Mouse (Mus musculus): ENCODE measurements at regions not wholly inside any gene's neighbourhood (a gene's known extent, or its start where the extent isn't known, plus 50 kb on each side); places are given as distances from the start of the nearest gene placed in this dataset.

DNA sequence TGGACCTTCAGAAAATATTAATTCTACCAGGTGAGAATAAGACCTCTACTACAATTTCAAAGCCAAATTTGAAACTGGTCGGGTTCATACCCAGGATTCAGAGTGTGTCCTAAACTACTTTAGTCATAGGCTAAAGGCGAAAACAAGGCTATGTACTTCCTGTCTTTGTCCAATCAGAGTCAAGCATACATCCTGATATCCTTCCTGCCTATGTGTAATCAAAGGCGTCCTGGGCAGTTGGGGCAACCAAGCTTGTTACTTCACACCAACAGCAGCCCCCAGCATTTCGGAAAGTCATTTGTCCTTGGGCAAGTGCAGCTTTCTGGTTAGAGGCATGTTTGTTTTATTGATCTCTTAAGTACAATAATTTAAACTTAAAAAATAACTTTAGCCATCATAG lies 83.7 kb upstream of the Plcl2 start:
- Histone ChIP-seq H3K4me3 (no peak overlapping the region), H3K27ac (replicated peaks) (no peak overlapping the region), H3K27me3 (replicated peaks; ENCODE audit: low read depth, poor library complexity, severe bottlenecking) (no peaks in the 10 kb centered on the region), H3K4me1 (peaks cover 7% of the 10 kb centered on the region), H3K36me3 (replicated peaks) (no peaks in the 10 kb centered on the region), H3K9me3 (no peaks in the 10 kb centered on the region)
- no peak for DNase-seq (ENCODE audit: low spot score)
- WGBS, result 88% methylated on average over 4 of the region's 4 CpGs

DNA sequence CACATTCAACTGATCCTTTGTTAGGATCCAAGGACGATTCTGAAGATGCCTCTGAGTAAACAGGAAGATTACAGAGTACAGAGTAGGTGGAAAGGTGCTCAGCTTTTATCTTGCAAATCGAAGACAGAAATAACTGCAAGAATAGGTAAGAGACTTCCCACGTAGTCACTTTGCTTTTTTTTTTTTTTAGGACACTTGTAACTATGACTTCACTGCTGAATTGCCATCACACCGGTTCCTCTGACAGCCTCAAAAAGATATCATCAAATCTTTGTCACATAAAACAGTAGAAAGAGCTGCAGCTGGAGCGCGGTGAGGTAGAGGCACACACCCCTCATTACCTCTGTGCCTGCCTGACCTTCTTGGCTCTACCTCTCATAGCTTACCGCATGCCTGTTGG lies 83.1 kb upstream of the Plcl2 start:
- no peak for DNase-seq (ENCODE audit: low spot score)
- Histone ChIP-seq H3K9me3 (no peaks in the 10 kb centered on the region), H3K4me1 (peaks cover 7% of the 10 kb centered on the region), H3K27me3 (replicated peaks; ENCODE audit: low read depth, poor library complexity, severe bottlenecking) (no peaks in the 10 kb centered on the region), H3K27ac (replicated peaks) (no peak overlapping the region), H3K4me3 (no peak overlapping the region), H3K36me3 (replicated peaks) (no peaks in the 10 kb centered on the region)
- WGBS, result 73% methylated on average over 7 of the region's 7 CpGs

DNA sequence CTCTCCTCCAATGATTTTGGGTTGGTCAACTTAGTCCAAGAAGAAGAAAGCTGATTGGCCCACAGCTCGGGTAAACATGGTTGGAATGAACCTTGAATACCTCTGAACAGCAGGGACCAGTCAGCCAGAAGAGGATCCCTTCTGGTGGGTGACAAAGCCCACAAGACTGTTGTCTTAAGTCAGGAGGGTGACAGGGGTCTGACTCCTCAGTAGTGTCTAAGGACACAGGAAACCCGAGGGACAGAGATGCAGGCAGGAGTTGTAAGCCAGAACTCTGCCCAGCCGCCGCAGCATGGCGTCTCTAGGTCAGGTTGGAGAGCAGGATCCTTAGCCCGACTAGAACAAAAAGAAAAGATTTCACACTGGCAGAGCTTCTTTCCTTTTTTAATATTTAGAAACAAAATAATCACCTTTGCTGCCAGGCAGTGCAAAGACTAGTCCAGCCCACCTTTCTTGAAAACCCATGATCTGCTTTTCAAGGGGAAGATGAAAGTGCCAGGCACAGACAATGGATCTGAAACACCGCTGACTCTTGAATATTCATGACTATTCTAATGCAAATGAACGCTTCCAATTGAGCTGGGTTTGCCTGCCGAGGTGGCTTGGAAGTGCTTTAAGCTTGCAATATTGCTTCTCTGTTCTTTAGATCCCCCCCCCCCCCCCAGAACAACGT lies 81.7 kb upstream of the Plcl2 start:
- H3K4me3 ChIP-seq, result no peak overlapping the region
- 0 out of 2 replicates have a peak overlapping the region, but pooled peaks have one; percentile 19 for H3K27ac ChIP-seq (replicated peaks)
- 13% methylated on average over 10 of the region's 10 CpGs for WGBS
- H3K36me3 ChIP-seq (replicated peaks), result no peaks in the 10 kb centered on the region
- H3K9me3 ChIP-seq, result no peaks in the 10 kb centered on the region
- H3K27me3 ChIP-seq (replicated peaks; ENCODE audit: low read depth, poor library complexity, severe bottlenecking), result no peaks in the 10 kb centered on the region
- no peak for DNase-seq (ENCODE audit: low spot score)
- H3K4me1 ChIP-seq, result peaks cover 7% of the 10 kb centered on the region

DNA sequence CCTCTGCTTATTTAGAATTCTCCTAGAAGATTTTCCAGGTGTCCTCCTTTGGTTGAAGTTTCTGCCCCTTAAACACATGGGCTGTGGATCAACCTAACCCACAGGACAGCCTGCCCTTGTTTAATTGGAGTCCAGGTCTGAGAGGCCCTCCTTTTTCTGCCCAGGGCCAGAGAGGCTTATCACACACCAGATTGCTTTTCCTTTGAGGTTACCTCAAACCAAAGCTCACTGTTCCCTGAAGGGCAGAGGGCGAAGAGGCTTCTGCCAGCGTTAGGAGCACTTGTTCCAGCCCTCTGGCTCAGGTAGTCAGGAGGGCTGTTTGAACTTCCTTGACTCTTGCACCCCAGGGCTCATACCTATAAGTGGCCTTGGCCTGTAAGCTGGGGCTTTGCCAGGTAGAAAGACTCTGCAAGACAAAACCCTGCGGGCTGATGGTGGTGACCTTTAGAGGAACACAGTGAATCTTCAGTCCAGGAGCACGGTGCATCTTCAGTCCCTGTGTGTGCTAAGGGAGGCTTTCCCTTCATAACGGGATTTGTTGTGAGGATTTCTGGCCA lies 81.1 kb upstream of the Plcl2 start:
- Histone ChIP-seq H3K4me3 (no peak overlapping the region), H3K27me3 (replicated peaks; ENCODE audit: low read depth, poor library complexity, severe bottlenecking) (no peaks in the 10 kb centered on the region), H3K36me3 (replicated peaks) (no peaks in the 10 kb centered on the region), H3K9me3 (no peaks in the 10 kb centered on the region), H3K27ac (replicated peaks) (no peak overlapping the region), H3K4me1 (peaks cover 7% of the 10 kb centered on the region)
- 54% methylated on average over 5 of the region's 5 CpGs for WGBS
- no peak for DNase-seq (ENCODE audit: low spot score)

DNA sequence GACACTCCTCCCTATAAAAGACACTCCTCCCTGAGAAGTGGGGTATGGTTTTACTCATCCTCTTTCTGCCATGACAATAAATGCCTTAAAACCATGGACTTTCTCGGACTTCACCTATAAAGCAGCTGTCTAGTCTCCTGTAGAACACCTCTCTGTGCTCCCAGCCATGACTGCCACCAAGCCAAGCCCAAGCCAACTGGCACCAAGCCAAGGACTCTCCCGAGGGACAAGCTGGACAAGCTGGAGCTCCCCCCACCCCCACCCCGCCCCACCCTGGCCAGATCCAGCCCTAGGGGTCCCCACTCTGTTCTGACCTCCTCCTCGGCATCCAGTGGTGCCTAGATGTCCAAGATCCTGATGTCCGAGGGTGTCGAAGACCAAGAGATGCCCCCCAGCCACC lies 76.6 kb upstream of the Plcl2 start:
- Histone ChIP-seq H3K27me3 (replicated peaks; ENCODE audit: low read depth, poor library complexity, severe bottlenecking) (no peaks in the 10 kb centered on the region), H3K4me1 (peaks cover 7% of the 10 kb centered on the region), H3K9me3 (no peaks in the 10 kb centered on the region), H3K27ac (replicated peaks) (no peak overlapping the region), H3K4me3 (no peak overlapping the region), H3K36me3 (replicated peaks) (no peaks in the 10 kb centered on the region)
- WGBS, result 88% methylated on average over 6 of the region's 6 CpGs
- no peak for DNase-seq (ENCODE audit: low spot score)

DNA sequence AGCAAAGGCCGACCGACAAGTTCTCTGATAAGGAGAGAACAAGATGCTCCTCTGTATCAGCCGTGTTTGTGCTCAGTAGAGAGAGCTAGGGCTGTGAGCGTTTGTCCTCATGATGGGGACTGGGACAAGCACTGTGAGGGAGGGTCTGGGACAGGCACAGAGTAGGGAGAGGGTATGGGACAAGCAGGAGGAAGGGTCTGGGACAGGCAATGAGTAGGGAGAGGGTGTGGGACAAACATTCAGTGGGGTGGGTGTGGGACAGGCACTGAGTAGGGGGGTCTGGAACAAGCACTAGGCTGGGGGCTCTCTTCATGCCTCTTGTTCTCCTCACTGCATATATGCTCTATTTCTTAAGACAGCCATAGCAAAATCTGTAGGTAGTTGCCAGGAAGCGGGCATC lies 70.2 kb upstream of the Plcl2 start:
- Histone ChIP-seq H3K27ac (replicated peaks) (no peak overlapping the region), H3K4me1 (peaks cover 3% of the 10 kb centered on the region; the same call in 1 of the 2 replicates), H3K9me3 (no peaks in the 10 kb centered on the region), H3K4me3 (no peak overlapping the region), H3K36me3 (replicated peaks) (no peaks in the 10 kb centered on the region), H3K27me3 (replicated peaks; ENCODE audit: low read depth, poor library complexity, severe bottlenecking) (no peaks in the 10 kb centered on the region)
- no peak for DNase-seq (ENCODE audit: low spot score)
- WGBS, result 91% methylated on average over 5 of the region's 5 CpGs

DNA sequence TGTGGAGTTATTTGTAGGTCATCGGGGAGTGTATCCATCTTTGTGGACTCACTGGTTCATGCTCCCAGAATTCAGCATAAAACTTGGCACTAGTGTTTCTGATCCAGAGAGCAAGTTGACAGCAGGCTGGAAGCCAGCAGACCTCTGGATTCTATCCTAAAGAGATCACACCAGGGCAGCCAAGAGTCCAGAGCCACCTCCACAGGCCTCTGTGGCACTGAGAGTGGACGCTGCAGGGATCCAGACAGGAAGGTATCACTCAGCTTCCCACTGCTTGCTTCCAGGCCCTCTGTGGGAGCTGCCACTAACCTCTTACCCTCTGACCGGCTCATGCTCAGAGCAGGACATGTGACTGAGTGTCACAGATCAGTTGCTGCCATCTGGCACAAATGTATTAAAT lies 69.8 kb upstream of the Plcl2 start:
- 77% methylated on average over 3 of the region's 3 CpGs for WGBS

DNA sequence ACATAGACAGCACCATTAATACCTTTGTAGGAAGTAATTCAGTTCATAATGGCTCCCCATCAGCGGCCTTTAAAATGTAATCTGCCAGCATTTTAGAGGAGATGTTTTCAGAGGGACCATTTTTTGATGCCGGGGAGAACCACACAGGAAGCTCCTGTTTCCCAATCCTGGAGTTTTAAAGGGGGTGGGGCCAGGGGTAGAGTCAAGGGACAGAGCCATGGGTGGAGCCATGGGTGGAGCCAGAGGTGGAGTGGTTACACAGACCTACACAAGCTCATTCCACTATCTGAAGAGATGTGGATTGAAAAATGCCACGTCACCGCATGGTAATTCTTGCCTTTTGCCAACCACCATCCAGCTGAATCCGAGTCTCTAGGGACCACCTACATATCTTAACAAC lies 67.1 kb upstream of the Plcl2 start:
- Histone ChIP-seq H3K27me3 (replicated peaks; ENCODE audit: low read depth, poor library complexity, severe bottlenecking) (no peaks in the 10 kb centered on the region), H3K9me3 (no peaks in the 10 kb centered on the region), H3K27ac (replicated peaks) (no peak overlapping the region), H3K4me1 (peaks cover 3% of the 10 kb centered on the region; the same call in 1 of the 2 replicates), H3K4me3 (no peak overlapping the region), H3K36me3 (replicated peaks) (no peaks in the 10 kb centered on the region)
- no peak for DNase-seq (ENCODE audit: low spot score)
- WGBS, result 86% methylated on average over 5 of the region's 5 CpGs

More for the DNA sequence above, 69.8 kb upstream of the Plcl2 start:
- Histone ChIP-seq H3K36me3 (replicated peaks) (no peaks in the 10 kb centered on the region), H3K27me3 (replicated peaks; ENCODE audit: low read depth, poor library complexity, severe bottlenecking) (no peaks in the 10 kb centered on the region), H3K4me3 (no peak overlapping the region), H3K27ac (replicated peaks) (no peak overlapping the region), H3K4me1 (peaks cover 3% of the 10 kb centered on the region; the same call in 1 of the 2 replicates), H3K9me3 (no peaks in the 10 kb centered on the region)
- no peak for DNase-seq (ENCODE audit: low spot score)

DNA sequence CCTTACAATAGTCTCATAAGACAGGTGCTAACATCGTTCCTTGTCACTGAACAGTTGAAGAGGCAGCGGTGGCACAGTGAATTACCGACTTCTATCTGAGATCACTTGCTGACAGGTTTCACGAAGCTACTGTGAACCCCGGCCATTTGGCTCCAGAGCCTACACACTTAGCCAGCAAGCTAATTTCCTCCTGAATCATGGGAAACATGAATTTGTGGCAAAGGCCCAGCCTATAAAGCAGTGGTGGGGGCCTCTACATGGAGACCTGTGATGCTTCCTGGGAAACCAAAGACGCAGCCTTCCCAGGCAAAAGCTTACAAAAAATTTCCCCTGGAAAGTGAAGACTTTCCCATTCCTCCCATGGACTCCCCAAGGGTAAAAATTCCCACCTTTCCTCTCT lies 66.3 kb upstream of the Plcl2 start:
- Histone ChIP-seq H3K27me3 (replicated peaks; ENCODE audit: low read depth, poor library complexity, severe bottlenecking) (no peaks in the 10 kb centered on the region), H3K36me3 (replicated peaks) (no peaks in the 10 kb centered on the region), H3K4me1 (peaks cover 3% of the 10 kb centered on the region; the same call in 1 of the 2 replicates), H3K4me3 (no peak overlapping the region), H3K9me3 (no peaks in the 10 kb centered on the region), H3K27ac (replicated peaks) (no peak overlapping the region)
- 93% methylated on average over 6 of the region's 6 CpGs for WGBS
- DNase-seq (ENCODE audit: low spot score), result no peak

DNA sequence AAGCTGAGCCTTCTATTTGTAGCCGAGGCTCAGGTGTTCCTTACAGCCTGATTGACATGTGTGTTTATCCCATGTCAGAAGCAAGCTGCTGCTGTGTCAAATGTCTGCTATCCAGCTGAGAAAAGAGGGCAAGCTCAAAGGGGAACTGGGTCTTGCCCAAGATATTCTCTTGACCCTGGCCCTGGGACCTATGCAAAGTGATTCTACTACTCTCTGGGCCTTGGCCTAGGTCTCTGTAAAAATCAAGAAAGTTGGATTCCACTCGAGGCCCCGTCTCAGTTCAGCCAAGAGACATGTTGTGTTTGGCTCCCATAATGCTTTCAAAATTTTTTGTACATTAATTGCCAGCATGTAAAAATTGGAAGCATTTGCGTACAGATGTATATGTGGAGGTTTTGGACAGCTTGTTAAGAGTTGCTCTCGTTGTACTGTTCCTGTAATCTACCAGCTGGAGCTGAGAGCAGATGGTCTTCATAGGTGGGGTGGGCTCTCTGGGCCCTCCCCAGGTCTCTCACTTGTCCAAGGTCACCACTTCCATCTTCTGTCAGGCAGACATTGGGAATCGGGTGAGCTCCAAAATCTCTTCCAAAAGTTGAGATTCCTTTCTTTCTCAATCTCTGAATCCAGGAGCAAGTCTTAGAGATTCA lies 65.7 kb upstream of the Plcl2 start:
- no peaks in the 10 kb centered on the region for H3K36me3 ChIP-seq (replicated peaks)
- DNase-seq (ENCODE audit: low spot score), result no peak
- no peak overlapping the region for H3K27ac ChIP-seq (replicated peaks)
- H3K9me3 ChIP-seq, result no peaks in the 10 kb centered on the region
- no peaks in the 10 kb centered on the region for H3K27me3 ChIP-seq (replicated peaks; ENCODE audit: low read depth, poor library complexity, severe bottlenecking)
- no peak overlapping the region for H3K4me3 ChIP-seq
- H3K4me1 ChIP-seq, result peaks cover 3% of the 10 kb centered on the region; the same call in 1 of the 2 replicates
- 88% methylated on average over 6 of the region's 6 CpGs for WGBS

DNA sequence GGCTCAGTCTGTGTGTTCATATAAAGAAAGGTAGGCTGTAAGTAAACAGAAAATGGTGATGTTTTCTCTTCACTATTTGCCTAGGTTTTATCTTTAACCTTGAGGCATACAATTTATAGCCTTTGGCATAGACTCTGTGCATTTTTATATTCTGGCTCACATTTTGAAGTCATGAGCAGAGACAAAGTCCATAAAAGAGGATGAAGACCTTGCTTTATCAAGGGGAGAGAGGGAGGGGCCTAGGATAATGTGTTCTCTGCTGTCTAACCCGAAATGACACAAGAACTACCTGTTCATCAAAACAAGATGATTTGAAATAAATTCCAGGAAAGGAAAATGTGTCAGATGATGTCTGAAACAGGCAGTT lies 65.2 kb upstream of the Plcl2 start:
- no peak overlapping the region for H3K27ac ChIP-seq (replicated peaks)
- H3K9me3 ChIP-seq, result no peaks in the 10 kb centered on the region
- WGBS, result 80% methylated on average over 1 of the region's 1 CpGs
- no peak for DNase-seq (ENCODE audit: low spot score)
- no peaks in the 10 kb centered on the region for H3K36me3 ChIP-seq (replicated peaks)
- no peaks in the 10 kb centered on the region for H3K27me3 ChIP-seq (replicated peaks; ENCODE audit: low read depth, poor library complexity, severe bottlenecking)
- peaks cover 3% of the 10 kb centered on the region; the same call in 1 of the 2 replicates for H3K4me1 ChIP-seq
- no peak overlapping the region for H3K4me3 ChIP-seq

DNA sequence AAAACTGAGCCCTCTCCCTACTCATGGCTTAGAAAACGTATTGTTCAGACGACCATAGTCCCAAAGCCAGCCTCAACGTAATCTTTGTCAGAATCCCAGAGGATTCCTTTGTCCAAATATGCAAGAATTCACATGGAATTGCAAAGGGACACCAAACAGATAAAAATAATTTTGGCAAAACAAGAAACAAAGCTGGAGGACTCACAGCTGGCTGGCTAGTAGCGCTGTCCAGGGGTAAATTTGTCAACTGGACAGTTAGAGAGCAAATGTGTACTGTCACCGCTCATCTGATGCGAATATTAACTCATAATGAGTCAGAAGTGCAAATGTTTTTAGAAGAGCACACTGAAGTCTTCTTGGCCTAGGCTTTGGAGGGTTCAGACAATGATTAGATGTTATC lies 60.5 kb upstream of the Plcl2 start:
- WGBS, result 86% methylated on average over 6 of the region's 6 CpGs
- no peaks in the 10 kb centered on the region for H3K9me3 ChIP-seq

DNA sequence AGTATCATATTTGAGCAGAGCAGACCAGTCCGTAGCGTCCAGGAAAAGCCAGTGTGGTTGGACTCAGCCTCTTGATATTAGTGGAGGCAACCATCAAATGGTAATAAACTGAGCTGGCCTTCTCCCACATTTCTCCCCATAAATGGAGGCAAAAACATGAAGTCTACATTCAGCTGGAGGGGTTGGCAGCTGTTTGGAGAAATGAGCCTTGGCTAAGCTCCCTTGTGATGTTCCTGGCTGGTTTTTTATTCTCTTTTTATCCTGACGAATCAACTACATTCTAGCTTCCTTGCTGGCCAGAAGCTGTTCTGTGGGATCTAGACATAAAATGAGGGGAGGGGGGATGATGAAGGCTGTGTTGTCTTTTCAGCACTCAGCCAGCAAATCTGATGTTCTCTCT lies 57.6 kb upstream of the Plcl2 start:
- Histone ChIP-seq H3K4me1 (no peaks in the 10 kb centered on the region), H3K27me3 (replicated peaks; ENCODE audit: low read depth, poor library complexity, severe bottlenecking) (no peaks in the 10 kb centered on the region), H3K27ac (replicated peaks) (no peak overlapping the region), H3K36me3 (replicated peaks) (no peaks in the 10 kb centered on the region), H3K4me3 (no peak overlapping the region), H3K9me3 (no peaks in the 10 kb centered on the region)
- 90% methylated on average over 3 of the region's 3 CpGs for WGBS
- no peak for DNase-seq (ENCODE audit: low spot score)

More for the DNA sequence above, 60.5 kb upstream of the Plcl2 start:
- no peaks in the 10 kb centered on the region for H3K4me1 ChIP-seq
- no peaks in the 10 kb centered on the region for H3K36me3 ChIP-seq (replicated peaks)
- H3K27me3 ChIP-seq (replicated peaks; ENCODE audit: low read depth, poor library complexity, severe bottlenecking), result no peaks in the 10 kb centered on the region
- H3K27ac ChIP-seq (replicated peaks), result no peak overlapping the region
- H3K4me3 ChIP-seq, result no peak overlapping the region
- no peak for DNase-seq (ENCODE audit: low spot score)

All from embryonic facial prominence, embryonic 10.5 days (tissue).